Mouse (Mus musculus) forebrain, embryonic 11.5 days (tissue): ENCODE results near the gene Espl1. TPM values are rescaled to one million over a fixed set of nuclear protein-coding genes. Genes with fewer than 3 reads are reported as not detected.
A peak's percentile ranks its signal among the peaks of the same experiment; 100 is the strongest.

ENCODE experiments used
- ATAC-seq: fragments of 200-750 bp; cut with Nextera tagmentation; replicated peaks from 2 replicates; pipeline ENCODE4 v1.8.0; 2017; ENCODE audit warnings: moderate TSS enrichment; ENCODE audit not compliant: low FRiP score
- DNase-seq: peaks from one replicate; pipeline ENCODE4 v3.0.0-alpha.2; 2017; ENCODE audit warnings: low spot score
- H3K27ac ChIP-seq: fragments of 300-500 bp; sonication (generic); 2 replicates; pipeline ENCODE4 v1.5.1; 2014; ENCODE audit warnings: low read depth, low read length
- H3K27me3 ChIP-seq: fragments of 300-500 bp; sonication (generic); 2 replicates; pipeline ENCODE4 v1.6.1; 2014; ENCODE audit warnings: mild to moderate bottlenecking, low read length, mixed read lengths; ENCODE audit not compliant: control insufficient read depth, insufficient read depth
- H3K36me3 ChIP-seq: fragments of 300-500 bp; sonication (generic); 2 replicates; pipeline ENCODE4 v1.6.1; 2014; ENCODE audit warnings: mild to moderate bottlenecking, low read length, moderate library complexity, mixed read lengths; ENCODE audit not compliant: control insufficient read depth, insufficient read depth
- H3K4me1 ChIP-seq: fragments of 300-500 bp; sonication (generic); replicated peaks from 2 replicates; pipeline ENCODE4 v1.6.1; 2014; ENCODE audit warnings: low read length, mixed read lengths; ENCODE audit not compliant: control insufficient read depth, insufficient read depth
- H3K4me2 ChIP-seq: fragments of 300-500 bp; sonication (generic); 2 replicates; pipeline ENCODE4 v1.6.1; 2014; ENCODE audit warnings: low read depth, mild to moderate bottlenecking, low read length, moderate library complexity, mixed read lengths; ENCODE audit not compliant: severe bottlenecking
- H3K4me3 ChIP-seq: fragments of 300-500 bp; sonication (generic); 2 replicates; pipeline ENCODE4 v1.5.1; 2014; ENCODE audit warnings: low read depth, low read length
- H3K9ac ChIP-seq: fragments of 300-500 bp; sonication (generic); 2 replicates; pipeline ENCODE4 v1.6.1; 2014; ENCODE audit warnings: low read length
- H3K9me3 ChIP-seq: fragments of 300-500 bp; sonication (generic); 2 replicates; pipeline ENCODE4 v1.6.1; 2016; ENCODE audit warnings: low read length, mixed read lengths; ENCODE audit not compliant: control insufficient read depth
- WGBS: fragments of 180-500 bp; shearing (Covaris S2); extraction: QIAGEN DNeasy Blood & Tissue Kit; methylation state at CpG from one replicate; pipeline ENCODE4 v1.1.7; 2014; 5-methylcytosine and 5-hydroxymethylcytosine counted together
- polyA plus RNA-seq: library from polyadenylated mRNA; unstranded; fragments of >200 nt; fragmentation: Nextera tagmentation; extraction: Ambion mirVana; gene quantifications from 2 replicates; pipeline ENCODE4 v1.2.1, GENCODE M21; 2014

Gene Espl1
- polyA plus RNA-seq, 1 experiment from 2014 or later = 58.3 TPM

DNA sequence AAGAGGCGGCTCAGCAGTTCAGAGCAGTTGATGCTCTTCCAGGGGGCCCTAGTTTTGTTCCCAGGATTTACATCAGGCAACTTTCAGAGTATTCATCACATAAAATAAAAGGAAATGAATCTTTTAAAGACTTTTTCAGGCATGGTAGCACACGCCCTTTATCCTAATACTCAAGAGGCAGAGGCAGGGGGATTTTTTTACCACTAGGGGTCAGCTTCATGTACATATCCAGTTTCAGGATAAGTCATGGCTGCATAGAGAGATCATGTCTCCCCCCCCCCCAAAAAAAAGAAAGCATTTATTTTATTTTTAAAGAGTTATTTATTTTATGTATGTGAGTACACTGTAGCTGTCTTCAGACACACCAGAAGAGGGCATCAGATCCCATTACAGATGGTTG, 57.9 kb downstream of the Espl1 start:
- 84% methylated on average over 2 of the region's 2 CpGs for WGBS
- ATAC-seq = no peak
- no peak overlapping the region for H3K9ac ChIP-seq
- no peaks in the 10 kb centered on the region for H3K36me3 ChIP-seq
- H3K4me1 ChIP-seq = peaks cover 35% of the 10 kb centered on the region
- H3K27ac ChIP-seq = no peak overlapping the region
- H3K4me2 ChIP-seq = no peak overlapping the region
- no peak for DNase-seq
- H3K4me3 ChIP-seq = no peak overlapping the region
- H3K9me3 ChIP-seq = no peaks in the 10 kb centered on the region
- peaks cover 20% of the 10 kb centered on the region for H3K27me3 ChIP-seq

DNA sequence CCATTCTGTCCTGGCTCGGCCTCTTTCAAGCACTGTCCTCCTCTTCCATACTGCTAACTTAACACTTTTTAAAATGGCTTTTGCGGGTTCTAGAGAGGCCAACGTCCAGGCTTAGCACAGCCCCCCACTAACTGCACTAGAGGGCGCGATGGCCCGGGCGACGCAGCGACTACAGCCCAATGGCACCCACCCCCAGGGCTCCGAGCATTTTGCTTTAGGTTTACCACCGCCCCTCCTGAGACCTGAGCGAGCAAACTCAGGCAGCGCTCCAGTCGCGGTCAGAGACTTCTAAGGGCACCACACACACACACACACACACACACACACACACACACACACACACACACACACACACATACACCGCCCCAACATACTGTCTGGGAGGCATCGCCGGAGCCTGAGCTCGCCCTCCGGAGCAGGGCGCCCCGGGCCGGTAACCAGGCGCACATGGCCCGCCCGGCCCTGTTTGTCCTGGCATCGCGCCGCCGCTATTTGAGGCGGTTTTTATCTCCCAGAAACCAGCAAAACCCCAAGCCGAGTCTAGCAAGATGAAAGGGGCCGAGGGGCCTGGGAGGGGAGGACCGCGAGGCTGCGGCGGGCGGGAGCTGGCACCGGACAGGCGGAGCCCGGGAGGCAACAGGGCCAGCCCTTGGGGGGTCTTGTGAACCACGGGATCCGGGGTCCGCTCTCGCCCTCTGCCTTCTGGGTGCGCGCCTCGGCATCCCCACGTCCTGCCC, 59.2 kb downstream of the Espl1 start:
- WGBS = under 1% methylated on average over 49 of the region's 49 CpGs
- Histone ChIP-seq H3K4me2 (peak overlapping the region; percentile 95), H3K9ac (peak overlapping the region; percentile 83), H3K4me1 (peaks cover 30% of the 10 kb centered on the region), H3K9me3 (no peaks in the 10 kb centered on the region), H3K4me3 (peak overlapping the region; percentile 43), H3K27ac (peak overlapping the region; percentile 80), H3K36me3 (no peaks in the 10 kb centered on the region), H3K27me3 (peaks cover 21% of the 10 kb centered on the region)
- ATAC-seq = peak; percentile 62
- DNase-seq = peak; percentile 84

DNA sequence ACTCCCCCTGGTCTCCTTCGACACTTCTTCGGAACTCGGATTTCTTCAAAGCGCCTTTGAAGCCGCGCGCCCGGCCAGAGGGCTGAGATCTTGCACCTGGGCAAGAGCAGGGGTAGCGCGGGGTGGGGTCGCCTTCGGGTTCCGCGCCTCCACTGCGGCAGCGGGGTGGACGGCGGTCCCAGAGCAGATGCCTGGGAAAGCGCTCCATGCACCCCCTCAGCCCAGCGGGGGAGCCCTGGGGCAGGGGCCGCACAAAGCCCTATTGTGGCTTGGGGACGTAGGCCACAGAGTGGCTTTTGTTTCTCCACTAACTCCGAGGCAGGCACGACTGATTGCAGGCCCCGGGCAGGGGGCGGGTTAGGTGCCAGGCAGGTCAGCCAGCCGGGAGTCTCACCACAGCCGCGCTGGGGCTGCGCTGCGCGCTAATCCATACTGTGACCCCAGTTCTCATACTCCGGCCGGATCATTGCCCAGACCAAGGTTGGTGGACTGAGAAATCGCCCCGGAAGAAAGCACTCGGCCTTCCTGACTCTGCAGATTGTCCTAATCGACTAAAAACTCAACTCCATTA, 59.9 kb downstream of the Espl1 start:
- WGBS = 1% methylated on average over 37 of the region's 38 CpGs
- Histone ChIP-seq H3K4me1 (peaks cover 30% of the 10 kb centered on the region), H3K9me3 (no peaks in the 10 kb centered on the region)

DNA sequence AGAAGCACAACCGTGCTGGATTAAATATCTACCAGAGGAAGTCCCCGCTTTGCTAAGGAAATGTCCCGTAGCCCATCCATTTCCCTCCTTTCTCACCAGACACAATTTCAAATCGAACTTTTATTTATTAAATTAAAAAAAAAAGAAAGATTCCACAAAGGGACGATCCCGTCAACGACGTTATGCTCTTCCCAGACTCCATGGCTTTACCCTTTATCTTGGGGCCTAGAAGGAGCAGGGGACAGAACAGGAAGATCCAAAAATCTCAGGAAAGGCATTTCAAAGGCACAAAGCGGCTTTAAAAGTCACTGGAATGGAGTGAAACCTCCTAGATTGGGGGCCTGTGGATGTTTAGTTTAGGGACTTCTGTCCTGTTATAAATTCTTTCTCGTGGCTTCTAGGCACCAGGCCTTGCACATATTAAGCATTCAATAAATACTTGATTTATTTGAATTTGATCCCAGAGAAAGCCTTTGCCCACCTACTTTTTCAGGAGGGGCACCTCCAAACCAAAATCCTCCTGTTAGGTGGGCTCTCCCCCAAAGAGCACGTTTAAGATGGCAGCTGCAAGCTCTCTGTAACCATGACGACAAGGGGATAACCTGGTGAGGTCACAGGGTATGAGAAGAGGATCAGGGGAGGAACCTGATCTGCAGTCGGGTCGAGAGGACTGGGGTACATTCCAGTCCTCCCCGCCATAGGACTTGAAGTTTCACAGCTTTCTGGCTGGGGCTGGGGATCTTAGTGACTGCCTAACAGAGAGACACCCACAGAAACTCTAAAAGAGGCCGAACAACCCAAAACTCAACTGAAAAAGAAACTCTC, 60.6 kb downstream of the Espl1 start:
- no peaks in the 10 kb centered on the region for H3K9me3 ChIP-seq
- H3K9ac ChIP-seq = peak overlapping the region; percentile 83
- peaks cover 21% of the 10 kb centered on the region for H3K27me3 ChIP-seq
- H3K4me2 ChIP-seq = peak overlapping the region; percentile 95
- ATAC-seq (no peak), DNase-seq (no peak)
- H3K4me3 ChIP-seq = peak overlapping the region; percentile 43
- no peaks in the 10 kb centered on the region for H3K36me3 ChIP-seq
- 15% methylated on average over 16 of the region's 16 CpGs for WGBS
- H3K4me1 ChIP-seq = peaks cover 27% of the 10 kb centered on the region
- H3K27ac ChIP-seq = no peak overlapping the region

More for the DNA sequence above, 59.9 kb downstream of the Espl1 start:
- peak overlapping the region; percentile 83 for H3K9ac ChIP-seq
- peak overlapping the region; percentile 95 for H3K4me2 ChIP-seq
- peak overlapping the region; percentile 80 for H3K27ac ChIP-seq
- peaks cover 21% of the 10 kb centered on the region for H3K27me3 ChIP-seq
- ATAC-seq = peak; percentile 61
- H3K4me3 ChIP-seq = peak overlapping the region; percentile 43
- peak; percentile 83 for DNase-seq
- H3K36me3 ChIP-seq = no peaks in the 10 kb centered on the region

DNA sequence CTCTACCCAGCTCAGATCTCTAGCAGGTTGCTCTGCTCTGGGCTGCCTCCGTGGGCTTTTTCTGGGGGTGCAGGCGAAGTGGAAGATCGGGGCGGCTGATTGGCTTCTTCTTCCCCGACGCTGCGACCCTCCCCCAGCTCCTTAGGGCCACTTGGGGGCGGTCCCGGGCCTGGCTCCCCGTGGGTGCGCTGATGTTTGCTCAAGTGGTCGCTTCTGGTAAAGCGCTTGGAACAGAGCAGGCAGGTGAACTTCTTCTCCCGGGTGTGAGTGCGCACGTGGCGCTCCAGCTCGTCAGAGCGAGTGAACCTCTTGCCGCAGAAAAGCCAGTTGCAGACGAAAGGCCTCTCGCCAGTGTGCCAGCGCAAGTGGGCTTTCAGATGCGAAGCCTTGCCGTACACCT, 62.1 kb downstream of the Espl1 start:
- H3K36me3 ChIP-seq = no peaks in the 10 kb centered on the region
- H3K4me2 ChIP-seq = peak overlapping the region; percentile 33; the same call in 1 of the 2 replicates
- peaks cover 27% of the 10 kb centered on the region for H3K4me1 ChIP-seq
- no peak overlapping the region for H3K27ac ChIP-seq
- H3K9me3 ChIP-seq = no peaks in the 10 kb centered on the region
- peak overlapping the region; percentile 2 for H3K4me3 ChIP-seq
- peak overlapping the region; percentile 4; the same call in 1 of the 2 replicates for H3K9ac ChIP-seq
- 1% methylated on average over 25 of the region's 25 CpGs for WGBS
- peak; percentile 70 for DNase-seq
- peaks cover 21% of the 10 kb centered on the region for H3K27me3 ChIP-seq
- no peak for ATAC-seq

DNA sequence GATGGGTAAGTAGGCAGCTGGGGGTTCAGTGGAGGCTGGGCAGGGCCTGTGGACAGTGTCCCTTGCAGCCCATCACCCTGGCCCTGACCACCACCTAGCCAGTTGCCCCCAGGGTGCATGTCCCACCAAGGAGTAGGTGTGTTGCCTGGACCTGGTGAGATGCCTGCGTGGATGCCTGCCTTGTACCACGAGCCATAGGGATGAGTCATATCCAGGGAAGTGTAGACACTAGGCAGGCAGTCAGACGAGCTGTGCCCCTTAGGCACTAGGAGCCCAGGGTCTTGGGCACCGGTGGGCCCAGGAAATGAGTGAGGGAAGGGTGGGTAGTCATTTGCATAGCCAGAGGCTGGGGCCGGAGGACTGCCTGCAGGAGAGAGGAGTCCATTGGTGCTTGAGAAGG, 62.8 kb downstream of the Espl1 start:
- no peak overlapping the region for H3K9ac ChIP-seq
- ATAC-seq (no peak), DNase-seq (no peak)
- no peak overlapping the region for H3K4me3 ChIP-seq
- H3K9me3 ChIP-seq = no peaks in the 10 kb centered on the region
- no peaks in the 10 kb centered on the region for H3K36me3 ChIP-seq
- H3K4me1 ChIP-seq = peaks cover 27% of the 10 kb centered on the region
- H3K27me3 ChIP-seq = peaks cover 21% of the 10 kb centered on the region
- WGBS = 21% methylated on average over 5 of the region's 5 CpGs
- no peak overlapping the region for H3K27ac ChIP-seq
- H3K4me2 ChIP-seq = no peak overlapping the region

DNA sequence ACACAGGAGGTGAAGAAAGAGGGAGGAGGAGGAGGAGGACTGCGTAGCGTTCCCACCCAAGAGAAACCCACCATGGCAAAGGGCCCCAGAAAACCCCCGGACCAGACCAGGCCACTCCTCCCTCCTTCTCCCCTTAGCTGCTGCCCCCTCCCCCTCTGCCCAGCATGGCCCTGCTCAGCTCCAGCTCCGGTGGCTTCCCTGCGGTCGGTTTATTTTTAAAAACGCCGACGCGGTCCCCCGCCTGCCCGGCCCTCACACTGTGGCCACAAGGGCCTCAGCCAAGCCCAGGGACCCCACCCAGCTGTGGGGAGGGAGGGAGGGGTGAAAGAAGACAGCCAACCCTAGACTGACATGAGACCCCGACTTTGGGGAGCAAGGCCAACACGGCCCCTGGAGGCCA, 66.6 kb downstream of the Espl1 start:
- Histone ChIP-seq H3K4me3 (no peak overlapping the region), H3K27ac (no peak overlapping the region), H3K4me2 (0 out of 2 replicates have a peak overlapping the region, but pooled peaks have one; percentile 15), H3K4me1 (peaks cover 15% of the 10 kb centered on the region), H3K36me3 (no peaks in the 10 kb centered on the region), H3K27me3 (peaks cover 16% of the 10 kb centered on the region), H3K9ac (peak overlapping the region; percentile 27; the same call in 1 of the 2 replicates), H3K9me3 (no peaks in the 10 kb centered on the region)
- no peak for ATAC-seq
- 12% methylated on average over 14 of the region's 14 CpGs for WGBS
- no peak for DNase-seq

DNA sequence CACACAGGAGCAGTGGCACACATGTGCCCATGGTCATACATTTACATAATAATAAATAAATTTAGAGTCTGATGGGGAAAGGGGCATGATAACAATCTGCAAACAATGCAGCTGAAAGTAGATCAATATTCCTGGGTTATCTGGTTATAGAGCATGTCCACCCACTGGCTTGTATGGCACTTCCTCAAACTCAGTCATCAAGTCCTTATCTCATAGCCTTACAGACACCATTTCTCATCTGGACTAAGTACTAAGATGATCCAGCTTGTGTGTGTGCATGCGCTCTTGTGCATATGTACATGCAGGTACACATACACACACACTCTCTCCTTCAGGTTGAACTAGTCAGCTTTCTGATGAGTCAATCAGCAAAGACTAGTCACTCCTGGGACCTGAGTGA, 68.6 kb downstream of the Espl1 start:
- peaks cover 4% of the 10 kb centered on the region for H3K27me3 ChIP-seq

More for the DNA sequence above, 68.6 kb downstream of the Espl1 start:
- Histone ChIP-seq H3K4me3 (no peak overlapping the region), H3K4me1 (peaks cover 4% of the 10 kb centered on the region; the same call in 1 of the 2 replicates), H3K9ac (no peak overlapping the region), H3K4me2 (no peak overlapping the region), H3K36me3 (no peaks in the 10 kb centered on the region), H3K9me3 (no peaks in the 10 kb centered on the region), H3K27ac (no peak overlapping the region)
- no peak for DNase-seq
- WGBS = 94% methylated on average over 1 of the region's 1 CpGs
- ATAC-seq = no peak
